Mouse (Mus musculus): ENCODE measurements around the gene Serpinb12.
"Not testable (repeated sequence)": the region's sequence is repeated elsewhere in the genome, so short reads cannot be mapped to it uniquely, and the experiment has no call there.

Serpinb12 gene

GRCm38 (mm10) chr1:106934265-106934664, at the start of gene Serpinb12:
Gene Serpinb12, plus strand, starts transcription at chr1:106934449.
- no peak for DNase-seq (ENCODE audit: low spot score)

DNA sequence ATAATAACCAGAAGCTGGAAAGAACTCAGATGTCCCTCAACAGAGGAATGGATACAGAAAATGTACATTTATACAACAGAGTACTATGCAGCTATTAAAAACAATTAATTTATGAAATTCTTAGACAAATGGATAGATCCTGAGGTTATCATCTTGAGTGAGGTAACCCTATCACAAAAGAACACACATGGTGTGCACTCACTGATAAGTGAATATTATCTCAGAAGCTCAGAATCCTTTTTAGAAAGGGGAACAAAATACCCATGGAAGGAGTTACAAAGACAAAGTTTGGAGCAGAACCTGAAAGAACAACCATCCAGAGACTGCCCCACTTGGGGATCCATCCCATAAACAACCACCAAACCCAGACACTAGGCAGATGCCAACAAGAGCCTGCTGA, 39.1 kb upstream of the Serpinb12 start:
- not testable (repeated sequence) for DNase-seq (ENCODE audit: low spot score)

DNA sequence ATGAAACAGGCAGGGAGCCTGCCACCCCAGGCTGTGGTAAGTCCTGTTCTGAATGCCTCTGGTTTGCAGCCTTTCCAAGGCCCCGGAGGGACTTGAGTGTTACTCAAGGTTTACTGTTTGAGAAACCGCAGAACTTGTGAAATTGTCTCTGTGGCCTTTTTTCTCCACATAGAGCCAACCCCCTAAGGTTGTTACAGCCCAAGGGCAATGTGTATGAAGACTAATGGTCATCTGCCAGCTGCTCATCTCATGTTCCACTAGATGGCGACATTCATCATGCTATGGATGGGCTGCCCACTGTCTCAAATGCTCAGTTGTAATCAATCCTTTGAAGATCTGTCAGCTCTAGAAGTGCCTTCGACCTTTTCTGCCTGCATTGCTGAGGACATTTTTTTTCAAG, 32.8 kb upstream of the Serpinb12 start:
- peak; percentile 7 for DNase-seq (ENCODE audit: low spot score)

DNA sequence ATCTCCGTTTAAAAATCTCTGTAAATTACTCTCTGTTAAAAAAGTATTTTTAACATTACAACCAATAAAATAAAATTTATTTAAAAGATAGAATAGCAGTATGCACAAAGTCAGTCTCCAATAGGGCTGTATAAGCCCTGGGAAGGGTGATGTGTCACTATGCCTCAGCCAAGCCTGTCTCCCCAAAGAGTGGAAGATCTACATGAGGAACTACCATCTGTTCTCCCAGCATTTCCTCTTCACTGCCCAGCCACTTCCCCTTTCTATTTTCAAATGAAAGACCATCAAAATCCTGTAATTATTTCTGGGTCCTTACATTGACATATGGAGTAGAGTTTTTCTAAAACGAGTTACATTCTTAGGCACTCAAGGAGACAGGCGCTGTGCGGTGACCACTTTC, 2.3 kb upstream of the Serpinb12 start:
- DNase-seq (ENCODE audit: low spot score) = no peak

GRCm38 (mm10) chr1:106933658-106934057, 591 bp upstream of the Serpinb12 start:
- no peak for DNase-seq (ENCODE audit: low spot score)

DNA sequence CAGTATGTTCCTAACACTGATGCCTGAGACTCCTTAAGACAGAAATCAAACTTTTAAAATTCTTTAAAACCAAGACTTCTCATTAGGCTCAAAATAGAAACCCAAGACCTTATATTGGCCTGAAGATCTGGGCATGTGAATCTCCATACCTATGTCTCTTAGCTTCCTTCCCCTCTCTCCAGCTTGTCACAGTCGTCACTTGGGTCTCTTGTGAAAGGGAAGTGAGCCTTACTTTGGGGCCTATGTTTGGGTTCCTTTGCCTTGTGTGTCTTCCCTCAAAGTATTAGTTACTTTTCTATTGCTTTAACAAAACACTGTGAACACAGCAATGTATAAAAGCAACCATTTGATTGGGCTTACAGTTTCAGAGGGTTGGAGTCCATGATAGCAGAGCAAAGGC, 13.0 kb downstream of the Serpinb12 start:
- DNase-seq (ENCODE audit: low spot score) = no peak

DNA sequence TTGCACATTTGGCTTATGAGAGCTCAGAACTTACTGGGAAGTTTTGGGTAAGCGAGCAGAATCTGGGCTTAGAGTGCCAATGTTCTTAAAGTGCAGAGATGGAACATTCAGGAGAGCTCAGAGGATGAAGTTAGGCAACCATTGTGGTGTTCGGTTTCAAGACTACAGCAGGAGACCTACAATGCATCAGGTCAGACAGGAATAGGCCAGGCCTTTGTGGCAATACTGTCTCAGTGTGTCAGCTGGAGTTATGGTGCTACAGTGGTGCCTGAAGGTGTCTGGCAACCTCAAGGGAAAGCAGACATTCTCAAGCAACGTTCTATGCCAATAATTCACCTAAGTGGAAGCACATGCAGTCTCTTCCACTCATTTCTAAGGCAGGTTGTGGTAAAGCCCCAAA, 25.7 kb downstream of the Serpinb12 start:
- DNase-seq (ENCODE audit: low spot score) = no peak

DNA sequence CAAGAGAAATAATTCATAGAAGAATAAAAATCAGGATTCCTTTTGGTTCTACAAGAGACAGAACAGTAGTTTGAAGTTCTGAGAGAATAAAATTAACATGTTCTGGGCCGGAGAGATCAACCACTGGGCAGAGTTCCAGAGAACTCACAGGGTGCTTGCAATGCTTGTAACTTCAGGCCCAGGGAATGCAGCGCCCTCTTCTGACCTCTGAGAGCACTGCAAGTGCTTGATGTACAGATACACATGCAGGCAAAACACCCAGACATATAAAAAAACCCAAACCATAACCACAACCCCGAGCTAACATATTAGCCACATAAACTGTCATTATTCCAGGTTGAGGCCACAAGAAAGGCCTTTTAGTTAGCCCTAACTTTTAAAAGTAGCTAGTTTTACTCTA, 26.8 kb downstream of the Serpinb12 start:
- DNase-seq (ENCODE audit: low spot score) = no peak

GRCm38 (mm10) chr1:106980684-106981083, 46.4 kb downstream of the Serpinb12 start, which contains the start of gene Serpinb13:
Gene Serpinb13, plus strand, starts transcription at chr1:106980984.
- no peak for DNase-seq (ENCODE audit: low spot score)

GRCm38 (mm10) chr1:106983092-106983491, 48.8 kb downstream of the Serpinb12 start:
- DNase-seq (ENCODE audit: low spot score) = no peak

GRCm38 (mm10) chr1:106983865-106984264, 49.6 kb downstream of the Serpinb12 start:
- no peak for DNase-seq (ENCODE audit: low spot score)

- no peak for DNase-seq (ENCODE audit: low spot score)
Measured at GRCm38 (mm10) chr1:107000424-107000823, 66.2 kb downstream of the Serpinb12 start.

GRCm38 (mm10) chr1:107001754-107002153, 67.5 kb downstream of the Serpinb12 start:
- no peak for DNase-seq (ENCODE audit: low spot score)

GRCm38 (mm10) chr1:107006316-107006715, 72.1 kb downstream of the Serpinb12 start:
- no peak for DNase-seq (ENCODE audit: low spot score)
